Mouse (Mus musculus): ENCODE data around the gene Aff1. TPM values are rescaled to one million over a fixed set of nuclear protein-coding genes. Genes with fewer than 3 reads are reported as not detected.

Gene Aff1
- polyA plus RNA-seq, 1 experiment: 12.9 TPM

DNA sequence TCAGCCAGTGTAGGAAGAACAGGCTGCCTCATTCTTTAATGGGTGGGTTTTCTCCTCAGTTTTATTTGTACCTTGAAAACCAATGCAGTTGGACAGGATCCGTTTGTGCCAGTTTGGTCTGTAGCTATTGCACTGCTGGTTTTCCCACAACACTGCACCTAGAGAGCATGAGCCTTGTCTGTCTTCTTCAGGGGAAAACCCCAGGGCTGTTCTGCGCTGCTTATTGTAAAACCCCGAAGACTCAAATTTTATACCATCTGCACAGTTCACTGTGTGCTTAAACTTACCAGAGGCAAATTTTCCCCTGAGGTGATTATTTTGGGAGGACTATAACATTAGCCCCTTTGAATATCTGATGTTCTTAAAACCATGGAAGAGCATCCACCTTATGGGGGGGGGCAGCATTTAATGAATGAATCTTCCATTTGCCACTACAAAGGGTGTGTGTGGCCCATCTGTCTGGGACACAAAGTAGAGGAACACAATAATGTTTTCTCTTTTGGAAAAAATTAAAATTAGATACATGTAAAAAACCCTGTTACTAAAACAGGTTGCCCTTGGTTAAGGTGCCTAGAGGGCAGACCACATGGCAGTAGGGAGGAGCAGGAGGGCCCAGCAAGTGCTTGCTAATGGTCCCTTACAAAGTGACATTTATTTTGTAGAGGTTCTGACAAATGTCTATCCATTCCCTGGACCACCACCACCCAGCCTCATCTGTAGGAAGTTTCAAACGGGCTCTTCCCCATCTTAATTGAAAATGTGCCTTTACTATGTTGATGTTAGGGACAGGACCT lies 160.8 kb downstream of the Aff1 start:
- Histone ChIP-seq H3K36me3 (ENCODE audit: control insufficient read depth) (peaks cover 91% of the 10 kb centered on the region), H3K27me3 (ENCODE audit: control insufficient read depth) (no peaks in the 10 kb centered on the region), H3K9me3 (ENCODE audit: control insufficient read depth, low read length) (no peaks in the 10 kb centered on the region), H3K4me3 (replicated peaks) (no peak overlapping the region), H3K4me1 (ENCODE audit: control insufficient read depth) (peaks cover 18% of the 10 kb centered on the region)
- no peak for TF ChIP-seq TAL1 (IDR thresholded peaks at IDR 0.05; ENCODE audit: low read length)
- no peak for TF ChIP-seq GATA1 (IDR thresholded peaks at IDR 0.05; ENCODE audit: low read length)

DNA sequence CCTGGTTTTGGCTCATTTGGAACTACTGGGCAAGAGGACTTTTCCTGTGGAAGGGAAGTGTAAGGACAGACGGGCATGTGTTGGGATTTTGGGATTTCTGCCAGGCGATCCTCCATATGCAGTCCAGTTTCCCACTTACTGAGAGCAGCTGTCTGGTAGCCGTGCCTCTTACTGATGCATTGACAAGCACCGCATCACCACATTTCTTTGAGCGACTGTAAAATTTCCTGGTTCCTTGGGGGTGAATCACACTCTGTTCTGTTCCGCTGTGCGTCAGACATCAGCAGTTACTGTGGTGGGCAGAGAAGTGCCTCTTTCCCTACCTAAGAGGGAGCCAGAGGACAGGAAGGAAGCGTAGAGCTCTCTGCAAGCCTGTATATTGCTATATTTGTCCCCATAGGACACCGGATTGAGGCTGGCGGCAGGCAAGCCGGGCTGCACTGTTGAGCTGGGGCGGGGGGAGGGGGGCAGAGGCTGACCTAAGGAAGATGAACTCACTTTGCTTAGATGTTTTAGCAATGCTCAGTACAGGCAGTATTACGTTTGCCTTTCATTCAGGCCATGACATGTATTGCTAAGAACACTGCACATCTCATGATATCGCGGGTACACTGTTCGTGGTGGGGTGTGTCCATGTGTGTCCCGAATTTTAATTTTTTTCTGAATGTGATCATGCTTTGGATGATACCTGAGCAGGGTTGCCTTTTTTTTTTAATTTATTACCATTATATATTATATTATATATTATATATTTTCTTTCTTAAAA lies 162.1 kb downstream of the Aff1 start:
- no peaks in the 10 kb centered on the region for H3K9me3 ChIP-seq (ENCODE audit: control insufficient read depth, low read length)
- H3K4me1 ChIP-seq (ENCODE audit: control insufficient read depth): peaks cover 18% of the 10 kb centered on the region
- H3K27me3 ChIP-seq (ENCODE audit: control insufficient read depth): no peaks in the 10 kb centered on the region
- no peak overlapping the region for H3K4me3 ChIP-seq (replicated peaks)
- H3K36me3 ChIP-seq (ENCODE audit: control insufficient read depth): peaks cover 81% of the 10 kb centered on the region
- TF ChIP-seq TAL1 (IDR thresholded peaks at IDR 0.05; ENCODE audit: low read length) (no peak), GATA1 (IDR thresholded peaks at IDR 0.05; ENCODE audit: low read length) (no peak)

GRCm38 (mm10) chr5:103854807-103855194 lies 162.6 kb downstream of the Aff1 start:
- H3K36me3 ChIP-seq (ENCODE audit: control insufficient read depth): peaks cover 75% of the 10 kb centered on the region
- H3K27me3 ChIP-seq (ENCODE audit: control insufficient read depth): no peaks in the 10 kb centered on the region
- no peak for TF ChIP-seq GATA1 (IDR thresholded peaks at IDR 0.05; ENCODE audit: low read length)
- no peak for TF ChIP-seq TAL1 (IDR thresholded peaks at IDR 0.05; ENCODE audit: low read length)
- no peaks in the 10 kb centered on the region for H3K9me3 ChIP-seq (ENCODE audit: control insufficient read depth, low read length)
- H3K4me1 ChIP-seq (ENCODE audit: control insufficient read depth): peaks cover 18% of the 10 kb centered on the region
- H3K4me3 ChIP-seq (replicated peaks): no peak overlapping the region

DNA sequence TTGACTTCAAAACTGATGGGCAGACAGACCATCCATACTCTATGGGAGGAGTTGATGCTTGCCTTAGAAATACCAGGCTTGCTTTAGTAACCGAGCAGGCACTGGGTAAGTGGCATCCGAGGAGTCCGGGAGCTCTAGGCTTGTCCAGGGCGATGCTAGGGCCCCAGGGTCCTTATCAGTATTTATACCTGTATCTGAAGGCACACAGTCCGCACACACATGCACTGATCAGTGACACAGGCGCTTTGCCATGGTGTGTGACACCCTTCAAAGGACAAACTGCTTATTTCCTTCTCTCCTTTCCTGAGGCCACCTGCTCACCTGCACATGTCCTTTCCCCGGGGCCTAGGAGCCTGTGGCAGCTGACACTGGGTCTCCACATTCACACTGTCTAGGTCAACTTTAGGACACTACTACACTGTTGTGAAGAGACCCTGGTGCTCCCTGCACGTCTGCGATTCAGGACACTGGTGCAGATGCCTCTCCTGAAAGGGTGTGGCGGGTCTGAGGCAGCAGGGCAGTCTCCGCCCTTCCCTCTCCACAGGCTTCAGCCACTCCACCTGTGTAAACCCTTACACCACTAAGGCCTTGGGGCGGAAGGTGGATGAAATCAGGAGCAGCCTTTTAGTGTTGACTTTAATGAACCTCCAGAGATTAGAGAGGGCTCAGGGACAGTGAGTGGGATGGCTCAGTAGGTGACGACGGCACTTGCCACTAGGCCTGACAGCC lies 163.5 kb downstream of the Aff1 start:
- peaks cover 18% of the 10 kb centered on the region for H3K4me1 ChIP-seq (ENCODE audit: control insufficient read depth)
- H3K9me3 ChIP-seq (ENCODE audit: control insufficient read depth, low read length): no peaks in the 10 kb centered on the region
- no peak overlapping the region for H3K4me3 ChIP-seq (replicated peaks)
- no peaks in the 10 kb centered on the region for H3K27me3 ChIP-seq (ENCODE audit: control insufficient read depth)
- peaks cover 67% of the 10 kb centered on the region for H3K36me3 ChIP-seq (ENCODE audit: control insufficient read depth)
- TF ChIP-seq TAL1 (IDR thresholded peaks at IDR 0.05; ENCODE audit: low read length) (no peak), GATA1 (IDR thresholded peaks at IDR 0.05; ENCODE audit: low read length) (no peak)

DNA sequence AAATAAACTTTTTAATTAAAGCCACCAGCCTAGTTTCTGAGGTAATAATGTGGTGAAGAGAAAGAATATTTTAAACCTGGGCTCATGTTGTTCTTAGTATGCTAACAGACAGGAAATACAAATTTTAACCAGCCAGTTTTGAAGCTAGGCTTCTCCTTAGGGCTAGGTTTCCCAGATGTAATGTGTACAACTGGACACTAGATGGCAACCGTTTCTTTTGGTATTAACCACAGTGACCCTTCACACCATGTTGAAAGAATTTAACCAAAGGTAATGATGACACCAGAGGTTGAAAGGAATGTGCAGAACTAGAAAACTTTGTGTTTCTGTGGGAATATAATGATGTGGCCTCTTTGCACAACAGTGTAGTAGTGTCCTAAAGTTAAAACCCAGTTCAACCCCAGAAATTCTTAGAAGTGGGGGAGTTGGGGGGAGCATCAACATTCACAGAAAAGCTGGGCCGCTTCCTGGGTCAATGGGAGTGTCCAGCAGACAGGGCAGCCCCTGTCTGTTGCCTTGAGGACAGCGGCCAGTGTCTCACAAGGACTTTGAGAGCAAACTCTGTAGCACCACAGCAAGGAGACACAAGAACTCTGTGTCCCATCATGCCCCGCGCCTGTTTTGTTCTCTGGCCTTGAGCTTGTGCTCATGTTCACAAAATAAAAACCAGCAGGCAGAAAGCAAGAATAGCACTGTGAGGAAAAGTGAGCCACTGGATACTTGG lies 164.3 kb downstream of the Aff1 start:
- Histone ChIP-seq H3K9me3 (ENCODE audit: control insufficient read depth, low read length) (no peaks in the 10 kb centered on the region), H3K36me3 (ENCODE audit: control insufficient read depth) (peaks cover 59% of the 10 kb centered on the region), H3K4me1 (ENCODE audit: control insufficient read depth) (peaks cover 18% of the 10 kb centered on the region), H3K4me3 (replicated peaks) (no peak overlapping the region), H3K27me3 (ENCODE audit: control insufficient read depth) (no peaks in the 10 kb centered on the region)
- TF ChIP-seq GATA1 (IDR thresholded peaks at IDR 0.05; ENCODE audit: low read length) (no peak), TAL1 (IDR thresholded peaks at IDR 0.05; ENCODE audit: low read length) (no peak)

- TF ChIP-seq GATA1 (IDR thresholded peaks at IDR 0.05; ENCODE audit: low read length) (no peak), TAL1 (IDR thresholded peaks at IDR 0.05; ENCODE audit: low read length) (no peak)
- no peaks in the 10 kb centered on the region for H3K27me3 ChIP-seq (ENCODE audit: control insufficient read depth)
- no peaks in the 10 kb centered on the region for H3K9me3 ChIP-seq (ENCODE audit: control insufficient read depth, low read length)
- no peak overlapping the region for H3K4me3 ChIP-seq (replicated peaks)
- H3K4me1 ChIP-seq (ENCODE audit: control insufficient read depth): peaks cover 18% of the 10 kb centered on the region
- peaks cover 52% of the 10 kb centered on the region for H3K36me3 ChIP-seq (ENCODE audit: control insufficient read depth)
Measured at GRCm38 (mm10) chr5:103857151-103857550, 165.0 kb downstream of the Aff1 start.

DNA sequence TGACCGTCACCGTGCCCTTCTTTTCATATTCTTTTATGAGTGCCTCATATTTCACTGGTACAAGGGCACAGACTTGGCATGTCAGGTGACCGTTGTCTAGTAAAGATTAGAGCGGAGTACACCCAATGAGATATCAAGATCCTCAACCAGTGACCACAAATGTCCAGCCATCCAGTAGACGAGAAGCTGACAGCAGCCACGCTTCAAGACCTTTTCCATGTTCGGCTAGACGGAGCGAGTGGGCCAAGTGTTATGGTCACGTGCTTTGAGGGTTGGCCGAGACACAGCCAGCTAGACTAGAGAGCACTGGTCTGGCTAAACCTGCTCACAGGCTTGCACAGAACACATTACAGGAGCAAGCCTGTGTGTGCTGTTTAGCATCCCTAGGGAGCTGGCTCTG lies 168.4 kb downstream of the Aff1 start:
- Histone ChIP-seq H3K27me3 (ENCODE audit: control insufficient read depth) (no peaks in the 10 kb centered on the region), H3K36me3 (ENCODE audit: control insufficient read depth) (peaks cover 21% of the 10 kb centered on the region), H3K4me1 (ENCODE audit: control insufficient read depth) (peaks cover 4% of the 10 kb centered on the region), H3K9me3 (ENCODE audit: control insufficient read depth, low read length) (no peaks in the 10 kb centered on the region), H3K4me3 (replicated peaks) (no peak overlapping the region)
- TF ChIP-seq TAL1 (IDR thresholded peaks at IDR 0.05; ENCODE audit: low read length) (no peak), GATA1 (IDR thresholded peaks at IDR 0.05; ENCODE audit: low read length) (no peak)

DNA sequence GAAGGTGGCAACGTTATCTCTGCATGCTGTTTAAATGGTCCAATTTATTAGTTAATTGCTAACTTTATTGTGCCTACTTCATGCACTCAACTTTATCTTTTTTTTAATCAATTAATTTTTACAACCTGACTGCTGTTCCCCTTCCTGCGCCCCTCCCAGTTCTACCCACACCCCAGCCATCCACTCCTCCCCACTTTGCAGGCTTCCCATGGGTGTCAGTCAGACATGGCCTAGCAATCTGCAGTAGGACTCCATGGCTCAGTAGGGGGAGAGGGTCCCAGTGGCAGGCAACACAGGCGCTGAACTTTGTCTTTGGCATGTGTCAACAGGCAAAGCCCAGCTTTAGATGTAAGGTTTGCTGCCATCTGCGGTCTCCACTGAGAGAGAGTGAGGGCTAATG lies 171.6 kb downstream of the Aff1 start:
- no peaks in the 10 kb centered on the region for H3K9me3 ChIP-seq (ENCODE audit: control insufficient read depth, low read length)
- H3K36me3 ChIP-seq (ENCODE audit: control insufficient read depth): peaks cover 3% of the 10 kb centered on the region; the same call in 1 of the 2 replicates
- H3K27me3 ChIP-seq (ENCODE audit: control insufficient read depth): no peaks in the 10 kb centered on the region
- H3K4me1 ChIP-seq (ENCODE audit: control insufficient read depth): no peaks in the 10 kb centered on the region
- no peak for TF ChIP-seq GATA1 (IDR thresholded peaks at IDR 0.05; ENCODE audit: low read length)
- TF ChIP-seq TAL1 (IDR thresholded peaks at IDR 0.05; ENCODE audit: low read length): no peak
- no peak overlapping the region for H3K4me3 ChIP-seq (replicated peaks)
